Comparison of ENCODE assay signal across 8 mouse cellular contexts in genomic region chr5:92309681-92310511, GRCm38 (mm10). TPM values are rescaled to one million over a fixed set of nuclear protein-coding genes. Genes with fewer than 3 reads are reported as not detected.
DNase-seq lines count a peak whose midpoint lies in the region; ATAC-seq lines count a peak whose summit lies in the region.

Sdad1 (minus strand) TSS chr5:92310479.

- peak within 1 kb of the TSS; percentile 62 for H3K4me2 ChIP-seq in forebrain, embryonic 11.5 days (ENCODE audit: low read depth, low read length, severe bottlenecking)
- H3K4me2 ChIP-seq in heart, embryonic 16.5 days (ENCODE audit: low read depth, low read length), result peak within 1 kb of the TSS; percentile 89
- peak within 1 kb of the TSS; percentile 87 for H3K4me2 ChIP-seq in liver, embryonic 15.5 days
- peak within 1 kb of the TSS; percentile 87 for H3K4me2 ChIP-seq in neural tube, embryonic 12.5 days (replicated peaks)

- H3K36me3 ChIP-seq in forebrain, embryonic 11.5 days (ENCODE audit: control insufficient read depth, insufficient read depth, low read length), result no peaks in the 10 kb centered on the region; the same call in none of the 2 replicates
- peaks cover 8% of the 10 kb centered on the region for H3K36me3 ChIP-seq in heart, embryonic 16.5 days (ENCODE audit: control insufficient read depth, insufficient read depth)
- H3K36me3 ChIP-seq in liver, embryonic 15.5 days (replicated peaks), result peaks cover 15% of the 10 kb centered on the region
- H3K36me3 ChIP-seq in neural tube, embryonic 12.5 days, result peaks cover 9% of the 10 kb centered on the region

- peak; percentile 94 for ATAC-seq in forebrain, embryonic 11.5 days (replicated peaks; ENCODE audit: low FRiP score)
- peak; percentile 91 for ATAC-seq in heart, embryonic 16.5 days (replicated peaks; ENCODE audit: extremely low read depth, insufficient read depth, low FRiP score)
- peak; percentile 86 for ATAC-seq in liver, embryonic 15.5 days (ENCODE audit: insufficient read depth)
- ATAC-seq in neural tube, embryonic 12.5 days (ENCODE audit: low FRiP score, low read depth), result peak; percentile 94

- DNase-seq in CD8-positive naive resting alpha-beta T cell, adult 2 months (ENCODE audit: low read depth in 2 of 2, low spot score in 2 of 2), result peak; percentile 87 to 91
- peak; percentile 87 for DNase-seq in c-Kit-positive CD71-negative TER-119-negative erythroid progenitor cells, embryonic 14.5 days (ENCODE audit: low read depth)
- DNase-seq in forebrain, embryonic 11.5 days (ENCODE audit: low spot score), result peak; percentile 95
- peak; percentile 95 to 96 for DNase-seq in kidney, postnatal 36 days
- peak; percentile 95 for DNase-seq in telencephalon, adult 2 months (ENCODE audit: low read depth, low spot score)

- peak within 1 kb of the TSS; percentile 79 for H3K9ac ChIP-seq in forebrain, embryonic 11.5 days (ENCODE audit: low read length)
- peak within 1 kb of the TSS; percentile 80 for H3K9ac ChIP-seq in heart, embryonic 16.5 days (ENCODE audit: low read length)
- peak within 1 kb of the TSS; percentile 63 for H3K9ac ChIP-seq in liver, embryonic 15.5 days
- H3K9ac ChIP-seq in neural tube, embryonic 12.5 days, result peak within 1 kb of the TSS; percentile 82

- peak within 1 kb of the TSS; percentile 83 for H3K4me3 ChIP-seq in forebrain, embryonic 11.5 days (ENCODE audit: low read depth, low read length)
- peak within 1 kb of the TSS; percentile 72 for H3K4me3 ChIP-seq in heart, embryonic 16.5 days (ENCODE audit: low read length)
- H3K4me3 ChIP-seq in liver, embryonic 15.5 days (replicated peaks), result peak within 1 kb of the TSS; percentile 75
- peak within 1 kb of the TSS; percentile 92 for H3K4me3 ChIP-seq in neural tube, embryonic 12.5 days

- H3K27me3 ChIP-seq in forebrain, embryonic 11.5 days (ENCODE audit: control insufficient read depth, insufficient read depth, low read length), result no peaks in the 10 kb centered on the region
- no peaks in the 10 kb centered on the region for H3K27me3 ChIP-seq in heart, embryonic 16.5 days (ENCODE audit: control insufficient read depth, insufficient read depth, low read length)
- H3K27me3 ChIP-seq in liver, embryonic 15.5 days, result no peaks in the 10 kb centered on the region
- no peaks in the 10 kb centered on the region for H3K27me3 ChIP-seq in neural tube, embryonic 12.5 days (replicated peaks)

- 2% methylated on average over 41 of the region's 41 CpGs for WGBS in forebrain, embryonic 11.5 days
- WGBS in heart, embryonic 16.5 days, result 2% methylated on average over 41 of the region's 41 CpGs
- WGBS in liver, embryonic 15.5 days (ENCODE audit: insufficient replicate concordance), result 2% methylated on average over 41 of the region's 41 CpGs
- 2% methylated on average over 41 of the region's 41 CpGs for WGBS in neural tube, embryonic 12.5 days

- no peak within 1 kb of the TSS for H3K27ac ChIP-seq in forebrain, embryonic 11.5 days (ENCODE audit: low read depth, low read length)
- H3K27ac ChIP-seq in heart, embryonic 16.5 days (ENCODE audit: low read length), result peak within 1 kb of the TSS; percentile 66
- H3K27ac ChIP-seq in liver, embryonic 15.5 days (replicated peaks), result peak within 1 kb of the TSS; percentile 33
- H3K27ac ChIP-seq in neural tube, embryonic 12.5 days, result peak within 1 kb of the TSS; percentile 42; the same call in 1 of the 2 replicates

- no peaks in the 10 kb centered on the region for H3K9me3 ChIP-seq in forebrain, embryonic 11.5 days (ENCODE audit: control insufficient read depth, low read length)
- no peaks in the 10 kb centered on the region for H3K9me3 ChIP-seq in heart, embryonic 16.5 days (replicated peaks; ENCODE audit: control insufficient read depth, low read length)
- H3K9me3 ChIP-seq in liver, embryonic 15.5 days (replicated peaks), result no peaks in the 10 kb centered on the region
- no peaks in the 10 kb centered on the region for H3K9me3 ChIP-seq in neural tube, embryonic 12.5 days

- 0 out of 2 replicates have a peak, but pooled peaks cover 1% of the 10 kb centered on the region for H3K4me1 ChIP-seq in forebrain, embryonic 11.5 days (replicated peaks; ENCODE audit: control insufficient read depth, insufficient read depth, low read length)
- H3K4me1 ChIP-seq in heart, embryonic 16.5 days (ENCODE audit: control insufficient read depth, insufficient read depth, low read length), result peaks cover 11% of the 10 kb centered on the region
- H3K4me1 ChIP-seq in liver, embryonic 15.5 days (replicated peaks), result peaks cover 39% of the 10 kb centered on the region
- H3K4me1 ChIP-seq in neural tube, embryonic 12.5 days, result peaks cover 11% of the 10 kb centered on the region

RNA-seq across cellular contexts. Expression of gene Sdad1, which starts in this region (rescaled TPM):
- polyA plus RNA-seq in forebrain, embryonic 11.5 days (2014; fragmentation: Nextera tagmentation; extraction: Ambion mirVana), result 36.8 and 40.2 TPM in 2 replicates
- polyA plus RNA-seq in heart, embryonic 16.5 days (2015; fragmentation: Nextera tagmentation; extraction: Ambion mirVana), result 22.0 and 22.2 TPM in 2 replicates
- polyA plus RNA-seq in liver, embryonic 15.5 days (2015; fragmentation: Nextera tagmentation; extraction: Ambion mirVana), result 14.2 and 16.0 TPM in 2 replicates
- polyA plus RNA-seq in neural tube, embryonic 12.5 days (2016; fragmentation: Nextera tagmentation; extraction: Ambion mirVana), result 33.6 and 35.0 TPM in 2 replicates
